Mouse (Mus musculus) monocyte, adult 5-6 weeks (primary cell): Measurements from ENCODE around the gene Sept10. TPM values are rescaled to one million over a fixed set of nuclear protein-coding genes. Genes with fewer than 3 reads are reported as not detected.
"Not testable (repeated sequence)": the region's sequence is repeated elsewhere in the genome, so short reads cannot be mapped to it uniquely, and the experiment has no call there.

Source experiments
- ATAC-seq: fragments of 153-309, 156-312 bp; replicated peaks from 2 replicates; pipeline ENCODE4 v1.8.0; 2017; ENCODE audit warnings: mild to moderate bottlenecking; ENCODE audit not compliant: low TSS enrichment, insufficient number of reproducible peaks, severe bottlenecking, poor library complexity, low FRiP score
- total RNA-seq: library from RNA; stranded (forward); fragments of 200-1000, 200-491, 200-594 nt; gene quantifications from 3 replicates; pipeline ENCODE4 v1.2.3, GENCODE M21; 2017

Sept10 gene
- total RNA-seq, 1 experiment from 2014 or later: 33.3 TPM

DNA sequence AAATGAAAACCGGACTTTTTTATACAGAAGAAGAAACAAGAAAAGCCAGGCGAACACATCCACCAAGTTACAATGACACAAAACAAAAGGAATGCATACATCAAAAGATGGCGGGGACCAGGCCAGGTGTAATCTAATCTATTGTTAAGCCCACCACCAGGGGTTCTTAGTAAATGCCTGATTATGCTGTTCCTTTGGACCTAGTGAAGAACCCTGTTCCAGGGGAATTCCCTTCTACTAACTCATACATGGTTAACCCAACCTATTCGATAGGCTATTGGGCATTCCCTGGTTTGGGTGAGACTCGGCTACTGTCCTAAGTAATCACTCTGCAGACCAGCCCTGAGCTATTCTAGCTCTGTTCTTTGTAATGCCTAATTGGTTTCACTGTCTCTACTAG lies 118.6 kb downstream of the Sept10 start:
- not testable (repeated sequence) for ATAC-seq

DNA sequence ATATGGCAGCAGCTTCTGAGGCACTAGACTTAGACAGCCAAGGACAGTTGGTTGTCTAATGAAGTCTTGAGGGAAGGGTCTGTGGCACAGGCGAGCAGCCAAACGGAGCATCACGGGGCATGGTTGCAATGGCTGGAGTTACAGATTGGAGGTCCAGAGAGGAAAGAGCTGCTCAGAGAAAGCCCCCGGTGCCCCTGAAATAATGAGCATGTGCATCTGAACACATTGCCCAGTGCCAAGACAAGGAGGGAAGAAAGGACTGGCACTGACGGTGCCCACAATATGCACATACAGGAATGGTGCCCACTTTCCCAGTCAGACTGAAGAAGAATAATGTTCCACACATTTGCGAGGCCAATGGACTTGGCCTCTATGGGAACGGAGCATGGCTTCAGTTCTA lies 129.7 kb downstream of the Sept10 start:
- ATAC-seq: no peak

Other genes with a start within 250 kb of the Sept10 start
- gene Sowahc, start 106 bp upstream of the Sept10 start, total RNA-seq: 111 to 129 TPM (median 120 TPM) in 3 replicates
- gene P4ha1, start 101.4 kb upstream of the Sept10 start, total RNA-seq: 55.0 to 101 TPM (median 84.1 TPM) in 3 replicates
- 19.9 to 76.6 TPM (median 34.6 TPM) in 3 replicates for gene Gm10273, start 173.8 kb upstream of the Sept10 start, total RNA-seq
- gene Pla2g12b, start 181.8 kb upstream of the Sept10 start, total RNA-seq: not detected in 3 replicates
- 0.19 to 1.4 TPM (median 1.1 TPM) in 3 replicates for gene Oit3, start 219.9 kb upstream of the Sept10 start, total RNA-seq